Mouse (Mus musculus): ENCODE measurements around the gene Bcor.

- TF ChIP-seq CTCF (IDR thresholded peaks at IDR 0.05; ENCODE audit: control insufficient read depth, insufficient read depth, low read length), result no peak
- TF ChIP-seq POLR2A (IDR thresholded peaks at IDR 0.05; ENCODE audit: borderline replicate concordance, control insufficient read depth, low read depth, low read length), result no peak
Observed at GRCm38 (mm10) chrX:12155842-12156291, 4.3 kb downstream of the Bcor start.

Measured in bone marrow, adult 2 months (tissue).